Mouse (Mus musculus): ENCODE data around the gene Tbx1. TPM values are rescaled to one million over a fixed set of nuclear protein-coding genes. Genes with fewer than 3 reads are reported as not detected.

Gene Tbx1
- polyA plus RNA-seq, 1 experiment from 2014 or later: 0.47 TPM

Other genes with a start within 250 kb of the Tbx1 start
- gene Tango2, start 242.6 kb downstream of the Tbx1 start, polyA plus RNA-seq (2015; fragmentation: Nextera tagmentation; extraction: Ambion mirVana): 72.9 and 74.6 TPM in 2 replicates
- 33.1 and 39.5 TPM in 2 replicates for gene Arvcf, start 242.5 kb downstream of the Tbx1 start, polyA plus RNA-seq (2015; fragmentation: Nextera tagmentation; extraction: Ambion mirVana)
- 38.4 and 39.6 TPM in 2 replicates for gene Txnrd2, start 164.3 kb downstream of the Tbx1 start, polyA plus RNA-seq (2015; fragmentation: Nextera tagmentation; extraction: Ambion mirVana)
- gene Comt, start 163.8 kb downstream of the Tbx1 start, polyA plus RNA-seq (2015; fragmentation: Nextera tagmentation; extraction: Ambion mirVana): 128 and 142 TPM in 2 replicates
- gene Gnb1l, start 92.0 kb downstream of the Tbx1 start, polyA plus RNA-seq (2015; fragmentation: Nextera tagmentation; extraction: Ambion mirVana): 12.7 TPM in 2 replicates
- 2.0 and 2.7 TPM in 2 replicates for gene Rtl10, start 91.8 kb downstream of the Tbx1 start, polyA plus RNA-seq (2015; fragmentation: Nextera tagmentation; extraction: Ambion mirVana)
- gene Gp1bb, start 31.7 kb upstream of the Tbx1 start, polyA plus RNA-seq (2015; fragmentation: Nextera tagmentation; extraction: Ambion mirVana): 2.4 and 3.4 TPM in 2 replicates
- 0.63 and 0.66 TPM in 2 replicates for gene Gm49601, start 35.8 kb upstream of the Tbx1 start, polyA plus RNA-seq (2015; fragmentation: Nextera tagmentation; extraction: Ambion mirVana)
- 8.4 and 8.5 TPM in 2 replicates for gene Sept5, start 39.3 kb upstream of the Tbx1 start, polyA plus RNA-seq (2015; fragmentation: Nextera tagmentation; extraction: Ambion mirVana)
- 32.1 and 38.8 TPM in 2 replicates for gene Cldn5, start 186.2 kb upstream of the Tbx1 start, polyA plus RNA-seq (2015; fragmentation: Nextera tagmentation; extraction: Ambion mirVana)
- 67.9 and 75.5 TPM in 2 replicates for gene Ufd1, start 221.1 kb upstream of the Tbx1 start, polyA plus RNA-seq (2015; fragmentation: Nextera tagmentation; extraction: Ambion mirVana)
- 37.6 and 39.2 TPM in 2 replicates for gene Cdc45, start 221.3 kb upstream of the Tbx1 start, polyA plus RNA-seq (2015; fragmentation: Nextera tagmentation; extraction: Ambion mirVana)
- 39.6 and 40.0 TPM in 2 replicates for gene 2510002D24Rik, start 245.9 kb upstream of the Tbx1 start, polyA plus RNA-seq (2015; fragmentation: Nextera tagmentation; extraction: Ambion mirVana)
- not detected in 2 replicates for gene Gm28539, start 245.9 kb upstream of the Tbx1 start, polyA plus RNA-seq (2015; fragmentation: Nextera tagmentation; extraction: Ambion mirVana)